Mouse (Mus musculus) G1E-ER4 (cell line): ENCODE measurements around the gene Baz2b. TPM values are rescaled to one million over a fixed set of nuclear protein-coding genes. Genes with fewer than 3 reads are reported as not detected.

Experiments
- GATA1 ChIP-seq: IDR thresholded peaks from one replicate; pipeline ENCODE4 v1.8.0; 2012; ENCODE audit warnings: low read length, inconsistent platforms
- polyA plus RNA-seq: library from polyadenylated mRNA; stranded (reverse); fragments of >175 nt; gene quantifications from 2 replicates; pipeline ENCODE4 v1.2.3, GENCODE M21; 2012

The Baz2b gene
- polyA plus RNA-seq, 1 experiment = 16.4 TPM

- no peak for TF ChIP-seq GATA1
Measured at GRCm38 (mm10) chr2:59932244-59932643, 277.4 kb downstream of the Baz2b start.

GRCm38 (mm10) chr2:59913610-59914009 is 296.0 kb downstream of the Baz2b start:
- TF ChIP-seq GATA1 = no peak

GRCm38 (mm10) chr2:59908048-59908447 is 301.6 kb downstream of the Baz2b start:
- TF ChIP-seq GATA1 = no peak

GRCm38 (mm10) chr2:59904007-59904406 is 305.6 kb downstream of the Baz2b start:
- TF ChIP-seq GATA1 = no peak

- TF ChIP-seq GATA1 = no peak
Measured at GRCm38 (mm10) chr2:59898666-59899065, 311.0 kb downstream of the Baz2b start.

GRCm38 (mm10) chr2:59898105-59898504 is 311.5 kb downstream of the Baz2b start:
- TF ChIP-seq GATA1 = no peak

GRCm38 (mm10) chr2:59896837-59897236 is 312.8 kb downstream of the Baz2b start:
- no peak for TF ChIP-seq GATA1

- TF ChIP-seq GATA1 = no peak
Measured at GRCm38 (mm10) chr2:59896400-59896799, 313.2 kb downstream of the Baz2b start.

- no peak for TF ChIP-seq GATA1
Measured at GRCm38 (mm10) chr2:59889699-59890098, 319.9 kb downstream of the Baz2b start.

GRCm38 (mm10) chr2:59882742-59883281 is 326.8 kb downstream of the Baz2b start:
- TF ChIP-seq GATA1 = no peak

- TF ChIP-seq GATA1 = no peak
Measured at GRCm38 (mm10) chr2:59881831-59882741, 327.6 kb downstream of the Baz2b start, which contains the start of gene Wdsub1. Gene Wdsub1, minus strand, starts transcription at chr2:59882591.

- TF ChIP-seq GATA1 = no peak
Measured at GRCm38 (mm10) chr2:59881404-59881803, 328.2 kb downstream of the Baz2b start.

- no peak for TF ChIP-seq GATA1
Measured at GRCm38 (mm10) chr2:59878221-59878620, 331.4 kb downstream of the Baz2b start.

- TF ChIP-seq GATA1 = no peak
Measured at GRCm38 (mm10) chr2:59877335-59877734, 332.3 kb downstream of the Baz2b start.

- no peak for TF ChIP-seq GATA1
Measured at GRCm38 (mm10) chr2:59876482-59876881, 333.2 kb downstream of the Baz2b start.

GRCm38 (mm10) chr2:59870526-59870925 is 339.1 kb downstream of the Baz2b start:
- no peak for TF ChIP-seq GATA1

GRCm38 (mm10) chr2:59862618-59863017 is 347.0 kb downstream of the Baz2b start:
- no peak for TF ChIP-seq GATA1
